Mouse (Mus musculus) liver, embryonic 13.5 days (tissue): ENCODE measurements around the gene Oxnad1. TPM values are rescaled to one million over a fixed set of nuclear protein-coding genes. Genes with fewer than 3 reads are reported as not detected.
A peak's percentile ranks its signal among the peaks of the same experiment; 100 is the strongest.

ENCODE experiments used
- ATAC-seq: fragments of 200-750 bp; cut with Nextera tagmentation; 2 replicates; pipeline ENCODE4 v1.8.0; 2017; ENCODE audit warnings: low read depth, mild to moderate bottlenecking, moderate number of reproducible peaks, moderate library complexity
- DNase-seq: peaks from one replicate; pipeline ENCODE4 v3.0.0; 2022
- H3K27ac ChIP-seq: fragments of 300-500 bp; sonication (generic); 2 replicates; pipeline ENCODE4 v1.5.1; 2015; ENCODE audit warnings: moderate library complexity, mild to moderate bottlenecking, inconsistent platforms
- H3K27me3 ChIP-seq: fragments of 300-500 bp; sonication (generic); 2 replicates; pipeline ENCODE4 v1.6.1; 2015; ENCODE audit warnings: mild to moderate bottlenecking, inconsistent platforms
- H3K36me3 ChIP-seq: fragments of 300-500 bp; sonication (generic); 2 replicates; pipeline ENCODE4 v1.6.1; 2015; ENCODE audit warnings: mild to moderate bottlenecking, inconsistent platforms
- H3K4me1 ChIP-seq: fragments of 300-500 bp; sonication (generic); replicated peaks from 2 replicates; pipeline ENCODE4 v1.6.1; 2015; ENCODE audit warnings: inconsistent platforms
- H3K4me2 ChIP-seq: fragments of 300-500 bp; sonication (generic); 2 replicates; pipeline ENCODE4 v1.6.1; 2015; ENCODE audit warnings: inconsistent platforms, mild to moderate bottlenecking, moderate library complexity
- H3K4me3 ChIP-seq: fragments of 300-500 bp; sonication (generic); replicated peaks from 2 replicates; pipeline ENCODE4 v1.5.1; 2015; ENCODE audit warnings: mild to moderate bottlenecking, inconsistent platforms
- H3K9ac ChIP-seq: fragments of 300-500 bp; sonication (generic); 2 replicates; pipeline ENCODE4 v1.6.1; 2015; ENCODE audit warnings: mild to moderate bottlenecking, inconsistent platforms
- H3K9me3 ChIP-seq: fragments of 300-500 bp; sonication (generic); replicated peaks from 2 replicates; pipeline ENCODE4 v1.6.1; 2016; ENCODE audit warnings: inconsistent platforms
- WGBS: fragments of 180-500 bp; shearing (Covaris S2); methylation state at CpG from one replicate; pipeline ENCODE4 v1.1.7; 2015; ENCODE audit not compliant: insufficient replicate concordance; 5-methylcytosine and 5-hydroxymethylcytosine counted together
- polyA plus RNA-seq: library from polyadenylated mRNA; unstranded; fragments of >200 nt; fragmentation: Nextera tagmentation; extraction: Ambion mirVana; gene quantifications from 2 replicates; pipeline ENCODE4 v1.2.1, GENCODE M21; 2015

Gene Oxnad1
- polyA plus RNA-seq, 1 experiment from 2014 or later, result 23.4 TPM

DNA sequence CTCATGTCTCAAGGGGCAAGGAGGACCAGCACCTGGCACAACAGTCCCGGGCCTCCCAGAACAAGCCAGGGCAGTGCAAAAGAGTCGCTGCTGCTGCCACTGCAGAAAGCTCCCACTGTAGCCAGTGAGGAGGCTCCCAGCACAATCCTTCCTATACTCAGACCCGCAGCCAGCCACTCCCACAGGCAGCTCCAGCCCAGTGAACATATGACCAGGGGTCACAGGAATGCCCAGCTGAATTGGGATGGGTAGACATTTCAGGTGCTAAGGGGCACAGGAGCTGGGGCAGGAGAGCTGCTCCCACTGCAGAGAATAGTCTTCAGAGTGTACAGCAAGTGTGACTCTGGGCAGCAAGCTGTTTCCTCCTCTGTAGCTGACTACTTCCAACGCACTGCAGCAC is 60.2 kb downstream of the Oxnad1 start:
- Histone ChIP-seq H3K27me3 (no peaks in the 10 kb centered on the region), H3K4me1 (peaks cover 48% of the 10 kb centered on the region), H3K9ac (peak overlapping the region; percentile 78), H3K36me3 (no peaks in the 10 kb centered on the region), H3K27ac (peak overlapping the region; percentile 93), H3K4me2 (peak overlapping the region; percentile 77), H3K4me3 (peak overlapping the region; percentile 54), H3K9me3 (peaks cover 6% of the 10 kb centered on the region)
- ATAC-seq, result peak; percentile 47
- 48% methylated on average over 4 of the region's 4 CpGs for WGBS
- peak; percentile 37 for DNase-seq

DNA sequence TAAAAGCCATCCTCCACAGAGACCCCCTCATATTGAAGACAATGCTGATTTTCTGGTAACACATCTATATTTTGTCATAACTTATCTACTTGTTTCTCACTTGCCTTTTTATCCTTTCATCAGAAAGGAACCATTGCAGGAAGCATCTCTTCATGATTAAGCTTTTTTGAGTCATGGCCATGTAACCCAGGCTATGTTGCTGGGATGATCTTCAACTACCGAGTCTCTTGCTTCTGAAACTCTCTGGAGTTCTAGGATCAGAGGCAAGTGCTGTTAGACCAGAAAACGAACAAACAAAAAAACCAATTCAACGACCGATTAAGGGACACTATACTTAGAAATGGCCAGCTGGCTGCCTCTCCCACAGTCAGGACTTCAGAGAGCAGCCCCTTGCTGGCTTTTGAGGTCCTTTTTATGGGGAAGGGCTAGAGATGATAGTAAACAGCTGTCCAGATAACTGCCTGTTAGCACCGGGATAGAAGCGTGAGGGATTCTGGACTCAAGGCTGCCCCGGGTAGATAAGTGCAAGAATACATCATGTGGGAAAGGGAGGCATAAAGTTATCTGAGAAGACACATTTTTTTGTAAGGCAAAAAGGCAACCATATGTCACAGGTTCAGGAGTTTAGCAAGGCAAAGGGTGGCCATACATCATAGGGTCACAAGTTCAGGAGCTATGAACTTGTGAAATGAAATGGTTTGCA is 60.8 kb downstream of the Oxnad1 start:
- Histone ChIP-seq H3K27me3 (no peaks in the 10 kb centered on the region), H3K36me3 (no peaks in the 10 kb centered on the region), H3K9me3 (peaks cover 6% of the 10 kb centered on the region), H3K4me1 (peaks cover 43% of the 10 kb centered on the region), H3K4me3 (peak overlapping the region; percentile 54), H3K27ac (peak overlapping the region; percentile 93), H3K4me2 (peak overlapping the region; percentile 77), H3K9ac (peak overlapping the region; percentile 78)
- 15% methylated on average over 7 of the region's 7 CpGs for WGBS
- peak; percentile 96 for ATAC-seq
- DNase-seq, result peak; percentile 86

DNA sequence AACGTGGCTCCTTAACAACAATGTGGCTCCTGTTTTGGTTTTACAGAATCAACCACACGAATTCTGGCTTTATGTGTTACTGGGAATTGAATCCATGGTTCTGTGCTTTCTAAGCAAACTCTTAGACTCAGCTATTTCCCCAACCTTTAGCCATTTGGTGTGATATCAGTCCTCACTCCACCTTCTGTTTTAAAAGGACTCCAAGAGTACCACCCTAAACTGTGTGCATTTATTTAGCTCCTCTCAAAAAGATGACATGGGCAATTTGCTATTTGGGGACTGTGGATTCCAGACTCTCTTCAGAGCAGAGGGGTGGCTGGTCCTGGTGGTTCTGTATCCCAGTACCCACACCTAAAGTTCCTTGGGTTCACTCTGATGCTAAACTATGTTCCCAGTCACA is 61.4 kb downstream of the Oxnad1 start:
- peak overlapping the region; percentile 44 for H3K9ac ChIP-seq
- H3K9me3 ChIP-seq, result peaks cover 6% of the 10 kb centered on the region
- H3K27ac ChIP-seq, result peak overlapping the region; percentile 93
- no peaks in the 10 kb centered on the region for H3K27me3 ChIP-seq
- ATAC-seq, result peak; percentile 38; the same call in 1 of the 2 replicates
- peak overlapping the region; percentile 54; the same call in 1 of the 2 replicates for H3K4me3 ChIP-seq
- 29% methylated on average over 2 of the region's 2 CpGs for WGBS
- H3K4me2 ChIP-seq, result peak overlapping the region; percentile 77
- DNase-seq, result no peak
- H3K4me1 ChIP-seq, result peaks cover 36% of the 10 kb centered on the region
- no peaks in the 10 kb centered on the region for H3K36me3 ChIP-seq

DNA sequence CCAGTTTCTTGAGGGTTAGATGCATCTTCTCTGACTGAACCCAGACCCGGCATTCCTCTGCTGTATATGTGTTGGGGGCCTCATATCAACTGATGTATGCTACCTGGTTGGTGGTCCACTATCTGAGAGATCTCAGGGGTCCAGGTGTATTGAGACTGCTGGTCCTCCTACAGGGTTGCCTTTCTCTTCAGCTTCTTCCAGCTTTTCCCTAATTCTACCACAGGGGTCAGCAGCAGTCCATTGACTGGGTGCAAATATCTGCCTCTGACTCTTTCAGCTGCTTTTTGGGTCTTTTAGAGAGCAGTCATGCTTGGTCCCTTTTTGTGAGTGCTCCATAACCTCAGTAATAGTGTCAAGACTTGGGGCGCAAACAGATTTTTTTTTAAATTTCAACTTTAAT is 65.7 kb downstream of the Oxnad1 start:
- no peak overlapping the region for H3K9ac ChIP-seq
- H3K4me1 ChIP-seq, result peaks cover 16% of the 10 kb centered on the region
- ATAC-seq, result no peak
- no peaks in the 10 kb centered on the region for H3K36me3 ChIP-seq
- H3K27ac ChIP-seq, result no peak overlapping the region
- H3K4me3 ChIP-seq, result no peak overlapping the region
- 69% methylated on average over 2 of the region's 2 CpGs for WGBS
- no peaks in the 10 kb centered on the region for H3K27me3 ChIP-seq
- DNase-seq, result no peak
- no peak overlapping the region for H3K4me2 ChIP-seq
- H3K9me3 ChIP-seq, result peaks cover 6% of the 10 kb centered on the region

DNA sequence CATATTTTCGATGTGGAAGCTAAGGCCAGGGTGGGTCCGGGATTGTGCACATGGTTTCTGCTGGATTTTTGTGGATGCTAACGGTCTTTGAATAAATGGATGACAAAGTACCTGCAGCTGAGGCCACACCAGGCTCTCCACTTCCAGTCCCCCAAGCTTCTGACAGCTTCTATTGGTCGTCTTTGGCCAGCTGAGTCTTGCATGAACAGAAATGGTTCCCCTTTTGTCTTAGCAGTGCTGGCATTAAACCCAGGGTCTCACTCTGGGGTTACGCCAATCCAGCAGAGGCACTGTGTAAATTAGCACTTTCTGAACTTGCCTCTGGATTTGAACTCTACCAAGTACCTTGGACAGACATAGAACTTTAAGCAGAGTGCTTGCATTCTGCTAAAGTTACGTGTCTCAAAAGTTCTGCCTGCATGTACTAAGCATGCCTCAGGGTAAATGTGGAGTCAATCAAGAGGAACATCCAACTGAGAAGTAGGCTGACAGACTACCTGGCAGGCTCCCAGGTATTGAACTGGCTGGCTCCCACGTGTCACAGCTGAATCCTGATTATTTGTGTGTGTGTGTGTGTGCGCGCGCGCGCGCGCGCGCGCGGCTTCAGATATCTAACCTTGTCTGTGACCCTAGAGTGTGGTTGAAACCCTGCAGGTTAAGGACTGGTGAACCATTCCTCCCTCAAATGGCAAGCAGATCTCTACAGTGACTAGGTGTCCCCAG is 67.2 kb downstream of the Oxnad1 start:
- WGBS, result 86% methylated on average over 18 of the region's 18 CpGs
- no peaks in the 10 kb centered on the region for H3K36me3 ChIP-seq
- no peak for DNase-seq

More for the DNA sequence above, 67.2 kb downstream of the Oxnad1 start:
- H3K9me3 ChIP-seq, result peaks cover 4% of the 10 kb centered on the region
- H3K27ac ChIP-seq, result no peak overlapping the region
- no peaks in the 10 kb centered on the region for H3K27me3 ChIP-seq
- no peak for ATAC-seq
- H3K4me2 ChIP-seq, result no peak overlapping the region
- H3K4me3 ChIP-seq, result no peak overlapping the region
- H3K9ac ChIP-seq, result no peak overlapping the region
- H3K4me1 ChIP-seq, result peaks cover 3% of the 10 kb centered on the region; the same call in 1 of the 2 replicates

Other genes starting within 250 kb of the Oxnad1 start
- not detected in 2 replicates for gene Galnt15, start 56.4 kb upstream of the Oxnad1 start, polyA plus RNA-seq
- 106 and 110 TPM in 2 replicates for gene Dph3, start 355 bp downstream of the Oxnad1 start, polyA plus RNA-seq
- 0.33 and 0.45 TPM in 2 replicates for gene Msmb, start 56.6 kb downstream of the Oxnad1 start, polyA plus RNA-seq
- gene Ncoa4, start 74.5 kb downstream of the Oxnad1 start, polyA plus RNA-seq, result 288 and 359 TPM in 2 replicates
- gene Timm23, start 116.5 kb downstream of the Oxnad1 start, polyA plus RNA-seq, result 266 and 271 TPM in 2 replicates
- gene Parg, start 116.6 kb downstream of the Oxnad1 start, polyA plus RNA-seq, result 14.6 and 18.4 TPM in 2 replicates
- 1.3 and 1.6 TPM in 2 replicates for gene Ogdhl, start 236.6 kb downstream of the Oxnad1 start, polyA plus RNA-seq